In the genomic region with DNA sequence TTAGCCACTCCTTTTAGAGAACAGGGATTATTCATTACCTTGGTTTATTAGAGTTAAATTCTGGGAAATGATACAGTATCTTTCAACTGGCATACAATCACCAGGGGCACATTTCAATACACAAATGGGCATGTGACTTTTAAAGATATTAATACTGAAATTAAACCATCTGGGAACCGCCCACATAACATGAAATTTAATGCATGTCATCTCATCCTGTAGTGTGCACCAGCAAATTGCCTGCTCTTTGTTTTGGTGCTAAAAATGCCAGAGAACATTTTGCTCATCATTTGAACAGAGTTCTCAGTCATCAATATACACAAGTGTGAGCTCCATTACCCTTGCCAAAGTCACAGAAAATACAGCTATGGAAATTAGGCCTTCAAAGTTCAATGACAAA, we compare ENCODE assay signal across 27 mouse cellular contexts.
"Had no signal": no experiment of that assay in that cellular context is flagged by ENCODE, and none has a peak within 500 bp of the region (broad histone marks: within the 10 kb centered on the region; RNA-seq: fewer than 3 reads in every experiment).

No protein-coding gene starts in this region.

- DNase-seq: gastrocnemius, adult 2 months; gastrocnemius, postnatal 10 days; gastrocnemius, postnatal 25 days; heart, adult 18-20 months; heart, postnatal 10 days; heart, postnatal 4 days; kidney, adult 18-20 months; kidney, adult 9 months; kidney, postnatal 14 days; kidney, postnatal 36 days; left cerebral cortex, postnatal 4 days; liver; liver, embryonic 13.5 days had no signal

- H3K4me3 ChIP-seq: gastrocnemius, adult 2 months; heart, embryonic 10.5 days; heart, embryonic 12.5 days; hindbrain, embryonic 10.5 days; hindbrain, embryonic 12.5 days; intestine, embryonic 15.5 days; kidney, embryonic 15.5 days; limb, embryonic 12.5 days; liver, embryonic 13.5 days; liver, embryonic 15.5 days had no signal

- H3K36me3 ChIP-seq: heart, embryonic 10.5 days; heart, embryonic 12.5 days; hindbrain, embryonic 10.5 days; hindbrain, embryonic 12.5 days; intestine, embryonic 15.5 days; kidney, embryonic 15.5 days; limb, embryonic 12.5 days; liver, embryonic 13.5 days; liver, embryonic 15.5 days had no signal

- H3K4me2 ChIP-seq: heart, embryonic 12.5 days; hindbrain, embryonic 12.5 days; hindbrain, embryonic 14.5 days; intestine, embryonic 15.5 days; kidney, embryonic 15.5 days; limb, embryonic 12.5 days; liver, embryonic 11.5 days; liver, embryonic 13.5 days; liver, embryonic 15.5 days had no signal

- H3K27me3 ChIP-seq: heart, embryonic 12.5 days; hindbrain, embryonic 12.5 days; intestine, embryonic 15.5 days; kidney, embryonic 15.5 days; limb, embryonic 12.5 days; liver, embryonic 13.5 days; liver, embryonic 15.5 days had no signal

- ATAC-seq: hindbrain, embryonic 16.5 days; inflammation-experienced regulatory T-cells, adult 6 months; intestine, embryonic 15.5 days; intestine, postnatal 0 days had no signal

- H3K27ac ChIP-seq: gastrocnemius, adult 2 months; heart, embryonic 10.5 days; hindbrain, embryonic 10.5 days; hindbrain, embryonic 12.5 days; hindbrain, embryonic 14.5 days; intestine, embryonic 15.5 days; kidney, embryonic 15.5 days; kidney, postnatal 0 days; limb, embryonic 12.5 days; liver, embryonic 13.5 days; liver, embryonic 15.5 days had no signal

- H3K9me3 ChIP-seq: heart, embryonic 10.5 days; heart, embryonic 12.5 days; hindbrain, embryonic 10.5 days; hindbrain, embryonic 12.5 days; intestine, embryonic 15.5 days; kidney, embryonic 15.5 days; limb, embryonic 12.5 days; liver, embryonic 13.5 days; liver, embryonic 15.5 days had no signal

- H3K9ac ChIP-seq: heart, embryonic 12.5 days; hindbrain, embryonic 12.5 days; hindbrain, embryonic 14.5 days; intestine, embryonic 15.5 days; kidney, embryonic 15.5 days; limb, embryonic 12.5 days; liver, embryonic 13.5 days; liver, embryonic 15.5 days had no signal

- H3K4me1 ChIP-seq: heart, embryonic 10.5 days; heart, embryonic 12.5 days; hindbrain, embryonic 10.5 days; hindbrain, embryonic 12.5 days; intestine, embryonic 15.5 days; kidney, embryonic 15.5 days; limb, embryonic 12.5 days; liver, embryonic 13.5 days; liver, embryonic 15.5 days had no signal
